Mouse (Mus musculus) myocyte (in vitro differentiated cells): ENCODE data around the gene Copg1.

Experiments used
- MYOD1 ChIP-seq, 3 experiments: IDR thresholded peaks; one replicate each; pipeline ENCODE4 v1.6.1; 2011; ENCODE audit warnings: control low read depth in 2 of 3, low read depth in 2 of 3, mild to moderate bottlenecking in 2 of 3, moderate library complexity in 1 of 3; ENCODE audit not compliant: insufficient read length in 2 of 3, control insufficient read depth in 1 of 3
- POLR2AphosphoS2 ChIP-seq: IDR thresholded peaks from one replicate; pipeline ENCODE4 v1.6.1; 2011; ENCODE audit warnings: low read depth, control low read depth; ENCODE audit not compliant: insufficient read length
- SRF ChIP-seq: IDR thresholded peaks from one replicate; pipeline ENCODE4 v1.6.1; 2011; ENCODE audit warnings: low read depth; ENCODE audit not compliant: control insufficient read depth, insufficient read length
- USF1 ChIP-seq: IDR thresholded peaks from one replicate; pipeline ENCODE4 v1.6.1; 2011; ENCODE audit warnings: low read depth, mild to moderate bottlenecking, control low read depth, moderate library complexity

- TF ChIP-seq MYOD1 (IDR thresholded peaks at IDR 0.05; ENCODE audit: control insufficient read depth in 1 of 3, insufficient read length in 2 of 3, low read depth in 2 of 3) (no peak), SRF (no peak), USF1 (no peak), POLR2AphosphoS2 (no peak)
Observed at GRCm38 (mm10) chr6:87845031-87845695, 42.5 kb upstream of the Copg1 start.
